Mouse (Mus musculus) midbrain, postnatal 0 days (tissue): ENCODE measurements around the gene Utrn. TPM values are rescaled to one million over a fixed set of nuclear protein-coding genes. Genes with fewer than 3 reads are reported as not detected.

ENCODE experiments used
- ATAC-seq: fragments of 200-750 bp; cut with Nextera tagmentation; 2 replicates; pipeline ENCODE4 v1.8.0; 2017; ENCODE audit warnings: moderate number of reproducible peaks, mild to moderate bottlenecking, moderate TSS enrichment, moderate library complexity; ENCODE audit not compliant: low FRiP score
- DNase-seq: peaks from one replicate; pipeline ENCODE4 v3.0.0-alpha.2; 2015; ENCODE audit warnings: low spot score
- H3K27ac ChIP-seq: fragments of 300-500 bp; sonication (generic); 2 replicates; pipeline ENCODE4 v1.5.1; 2014; ENCODE audit warnings: low read depth, mild to moderate bottlenecking, low read length, mixed read lengths
- H3K27me3 ChIP-seq: fragments of 300-500 bp; sonication (generic); 2 replicates; pipeline ENCODE4 v1.6.1; 2014; ENCODE audit warnings: low read length, control low read depth, mixed read lengths; ENCODE audit not compliant: insufficient read depth
- H3K36me3 ChIP-seq: fragments of 300-500 bp; sonication (generic); 2 replicates; pipeline ENCODE4 v1.6.1; 2014; ENCODE audit warnings: low read length, control low read depth, mixed read lengths; ENCODE audit not compliant: insufficient read depth
- H3K4me1 ChIP-seq: fragments of 300-500 bp; sonication (generic); 2 replicates; pipeline ENCODE4 v1.6.1; 2014; ENCODE audit warnings: mild to moderate bottlenecking, control low read depth, antibody characterized with exemption, low read length, mixed read lengths; ENCODE audit not compliant: insufficient read depth
- H3K4me2 ChIP-seq: fragments of 300-500 bp; sonication (generic); 2 replicates; pipeline ENCODE4 v1.6.1; 2014; ENCODE audit warnings: low read depth, mild to moderate bottlenecking, low read length, mixed read lengths; ENCODE audit not compliant: poor library complexity, severe bottlenecking
- H3K4me3 ChIP-seq: fragments of 300-500 bp; sonication (generic); 2 replicates; pipeline ENCODE4 v1.5.1; 2014; ENCODE audit warnings: low read depth, mild to moderate bottlenecking, low read length, moderate library complexity
- H3K9ac ChIP-seq: fragments of 300-500 bp; sonication (generic); replicated peaks from 2 replicates; pipeline ENCODE4 v1.6.1; 2014; ENCODE audit warnings: mild to moderate bottlenecking, low read length, moderate library complexity, mixed read lengths; ENCODE audit not compliant: poor library complexity, severe bottlenecking
- H3K9me3 ChIP-seq: fragments of 300-500 bp; sonication (generic); 2 replicates; pipeline ENCODE4 v1.6.1; 2016; ENCODE audit warnings: low read length, control low read depth
- CTCF ChIP-seq: IDR thresholded peaks from 2 replicates; pipeline ENCODE4 v1.5.1; 2016; ENCODE audit warnings: antibody characterized with exemption, mild to moderate bottlenecking
- WGBS: fragments of 180-500 bp; shearing (Covaris S2); extraction: QIAGEN DNeasy Blood & Tissue Kit; methylation state at CpG from one replicate; pipeline ENCODE4 v1.1.7; 2014; 5-methylcytosine and 5-hydroxymethylcytosine counted together
- polyA plus RNA-seq: library from polyadenylated mRNA; unstranded; fragments of >200 nt; fragmentation: Nextera tagmentation; extraction: Ambion mirVana; gene quantifications from 2 replicates; pipeline ENCODE4 v1.2.1, GENCODE M21; 2015
- total RNA-seq: library from RNA; depleted of rRNA; stranded (reverse); fragments of >200 nt; gene quantifications from 2 replicates; pipeline ENCODE4 v1.2.3, GENCODE M21; 2014

The Utrn gene
- total and polyA plus RNA-seq, 2 experiments from 2014 or later = 15.4 to 20.6 TPM

DNA sequence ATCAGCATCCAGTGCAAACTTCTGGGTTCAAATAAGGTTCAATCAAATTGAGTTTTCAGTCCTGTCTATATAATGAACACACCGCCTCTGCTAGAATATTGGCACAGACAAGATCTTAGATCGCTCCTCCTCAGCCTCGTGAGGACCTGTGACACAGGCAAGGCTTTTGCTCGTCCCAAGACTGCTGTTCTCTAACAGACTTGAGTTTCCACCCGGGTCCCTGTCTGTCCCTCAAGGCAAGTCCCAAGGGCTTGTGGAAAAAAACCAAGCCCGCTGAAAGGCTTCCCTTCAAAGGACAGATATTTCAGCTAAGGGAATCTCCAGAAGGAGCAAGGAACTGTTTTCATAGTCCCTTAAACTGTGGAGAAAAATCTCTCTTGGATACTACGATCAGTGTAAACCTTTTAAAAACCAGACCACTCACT lies 16.0 kb downstream of the Utrn start:
- ATAC-seq = no peak

DNA sequence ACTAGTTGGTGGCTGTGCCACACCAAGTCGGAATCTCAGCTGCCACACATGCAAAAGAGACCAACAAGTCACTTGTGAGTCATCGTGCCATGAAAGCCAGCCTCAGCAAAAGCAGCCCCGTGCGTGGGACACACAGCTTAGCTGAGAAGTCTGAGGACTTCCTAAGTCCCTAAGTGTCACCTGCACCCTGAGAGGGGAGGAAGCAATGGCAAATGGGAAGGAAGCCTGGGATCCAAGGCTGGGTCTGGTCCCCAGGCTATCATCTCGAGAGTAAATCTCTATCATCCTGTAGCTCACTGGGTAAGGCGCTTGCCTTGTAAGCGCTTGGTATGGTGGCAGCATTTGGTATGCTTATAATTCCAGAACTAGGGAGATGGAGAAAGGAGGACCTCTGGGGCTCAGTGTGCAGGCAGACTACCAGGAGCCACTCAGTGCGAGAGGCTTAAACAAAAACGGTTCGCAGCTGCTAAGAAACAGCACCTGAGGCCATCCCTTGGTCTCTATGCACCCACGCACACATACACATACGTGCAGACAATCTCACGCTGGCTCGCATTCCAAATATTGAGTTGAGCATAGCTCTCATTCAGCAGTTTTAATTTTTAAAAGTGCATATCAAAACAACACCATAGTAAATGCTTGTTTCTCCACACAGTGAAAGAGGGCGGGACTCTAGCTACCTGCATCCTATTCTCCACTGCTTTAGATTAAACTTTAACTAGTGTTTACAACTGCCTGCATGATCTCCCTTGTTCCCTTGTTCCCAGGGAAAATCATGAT lies 16.6 kb downstream of the Utrn start:
- no peak for TF ChIP-seq CTCF
- no peak for ATAC-seq
- 79% methylated on average over 15 of the region's 15 CpGs for whole genome bisulfite sequencing

More for the DNA sequence above, 16.0 kb downstream of the Utrn start:
- DNase-seq = no peak
- H3K4me2 ChIP-seq = no peak overlapping the region
- WGBS = 81% methylated on average over 7 of the region's 7 CpGs
- H3K36me3 ChIP-seq = no peaks in the 10 kb centered on the region
- H3K9ac ChIP-seq = no peak overlapping the region
- H3K9me3 ChIP-seq = no peaks in the 10 kb centered on the region
- H3K27ac ChIP-seq = no peak overlapping the region
- no peak for TF ChIP-seq CTCF
- H3K27me3 ChIP-seq = no peaks in the 10 kb centered on the region
- no peaks in the 10 kb centered on the region for H3K4me1 ChIP-seq
- H3K4me3 ChIP-seq = no peak overlapping the region

DNA sequence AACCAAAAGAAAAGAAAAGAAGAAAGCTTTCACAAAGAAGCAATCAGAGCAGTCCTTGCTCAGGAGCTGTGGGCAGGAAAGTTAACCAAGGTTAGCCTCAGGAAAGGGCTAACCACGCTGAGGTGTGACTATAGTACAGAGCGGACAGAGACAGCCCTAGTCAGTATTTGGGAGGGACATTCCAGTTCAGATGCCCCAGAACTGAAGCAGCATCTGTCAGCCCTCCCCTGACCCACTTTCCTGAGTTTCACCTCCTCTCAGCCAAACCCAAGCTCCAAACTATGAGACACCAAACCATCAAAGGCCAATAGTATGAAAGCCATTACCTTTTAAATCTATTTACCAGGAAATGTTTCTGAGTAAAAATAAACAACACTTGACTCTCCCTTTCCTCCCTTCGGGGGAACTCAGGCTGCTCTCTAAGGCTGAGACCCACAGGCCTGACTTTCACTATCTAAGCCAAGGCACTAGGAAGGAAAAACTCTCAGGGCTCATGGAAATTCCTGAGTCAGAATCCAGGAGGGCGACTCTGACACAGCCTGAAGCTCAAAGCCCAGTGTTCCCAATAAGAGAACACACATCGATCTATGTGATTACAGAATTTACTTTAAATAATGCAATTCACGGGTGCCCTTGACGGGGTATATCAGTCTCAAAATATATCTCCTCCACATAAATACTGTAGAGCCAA lies 18.2 kb downstream of the Utrn start:
- Histone ChIP-seq H3K27ac (no peak overlapping the region), H3K4me1 (no peaks in the 10 kb centered on the region), H3K27me3 (no peaks in the 10 kb centered on the region), H3K4me3 (no peak overlapping the region), H3K9ac (no peak overlapping the region), H3K9me3 (no peaks in the 10 kb centered on the region), H3K36me3 (no peaks in the 10 kb centered on the region), H3K4me2 (no peak overlapping the region)
- no peak for TF ChIP-seq CTCF
- no peak for DNase-seq
- WGBS = 83% methylated on average over 7 of the region's 7 CpGs
- no peak for ATAC-seq

More for the DNA sequence above, 16.6 kb downstream of the Utrn start:
- Histone ChIP-seq H3K4me3 (no peak overlapping the region), H3K27ac (no peak overlapping the region), H3K27me3 (no peaks in the 10 kb centered on the region), H3K9ac (no peak overlapping the region), H3K9me3 (no peaks in the 10 kb centered on the region), H3K36me3 (no peaks in the 10 kb centered on the region), H3K4me1 (no peaks in the 10 kb centered on the region), H3K4me2 (no peak overlapping the region)
- no peak for DNase-seq

DNA sequence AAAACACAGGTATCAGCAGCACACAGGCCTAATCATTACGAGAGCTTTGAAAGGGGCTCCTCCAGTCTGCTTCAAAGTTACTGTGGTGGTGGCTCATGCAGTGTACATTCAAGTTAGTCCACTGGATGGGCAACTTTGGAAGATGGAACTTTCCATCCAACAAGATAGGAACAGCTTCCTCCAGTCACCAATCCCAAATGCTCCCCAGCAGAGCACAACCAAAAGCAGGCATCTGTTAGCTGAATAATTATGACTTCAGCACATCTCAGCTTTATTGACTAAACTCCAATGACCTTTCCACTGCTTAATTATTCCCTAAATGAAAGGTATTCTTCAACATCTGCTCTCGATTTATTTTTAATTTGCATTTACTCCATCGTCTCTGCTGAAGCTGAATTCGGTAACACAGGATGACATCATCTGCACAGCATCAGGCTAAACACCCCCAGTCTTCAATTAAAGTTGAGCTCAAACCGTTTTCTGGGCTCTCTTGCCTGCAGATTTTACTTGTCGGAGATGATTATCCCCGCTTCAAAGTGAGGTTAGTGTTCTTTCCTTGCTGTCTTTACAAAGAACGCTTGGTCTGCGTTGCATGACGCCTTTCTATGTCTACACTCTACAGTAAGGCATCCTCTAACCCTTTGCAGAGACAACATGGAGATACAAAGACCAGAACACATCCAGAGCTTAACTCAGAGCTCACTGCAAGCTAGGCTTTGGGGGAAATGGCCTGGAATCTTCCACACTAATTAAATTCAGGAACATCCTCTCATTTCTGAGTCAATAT lies 20.6 kb downstream of the Utrn start:
- no peak overlapping the region for H3K9ac ChIP-seq
- 0 out of 2 replicates have a peak overlapping the region, but pooled peaks have one; percentile 32 for H3K27ac ChIP-seq
- H3K9me3 ChIP-seq = no peaks in the 10 kb centered on the region
- H3K4me1 ChIP-seq = no peaks in the 10 kb centered on the region
- no peaks in the 10 kb centered on the region for H3K27me3 ChIP-seq
- no peak overlapping the region for H3K4me2 ChIP-seq
- DNase-seq (no peak), ATAC-seq (no peak)
- no peaks in the 10 kb centered on the region for H3K36me3 ChIP-seq
- no peak overlapping the region for H3K4me3 ChIP-seq
- WGBS = 76% methylated on average over 10 of the region's 10 CpGs
- TF ChIP-seq CTCF = no peak

DNA sequence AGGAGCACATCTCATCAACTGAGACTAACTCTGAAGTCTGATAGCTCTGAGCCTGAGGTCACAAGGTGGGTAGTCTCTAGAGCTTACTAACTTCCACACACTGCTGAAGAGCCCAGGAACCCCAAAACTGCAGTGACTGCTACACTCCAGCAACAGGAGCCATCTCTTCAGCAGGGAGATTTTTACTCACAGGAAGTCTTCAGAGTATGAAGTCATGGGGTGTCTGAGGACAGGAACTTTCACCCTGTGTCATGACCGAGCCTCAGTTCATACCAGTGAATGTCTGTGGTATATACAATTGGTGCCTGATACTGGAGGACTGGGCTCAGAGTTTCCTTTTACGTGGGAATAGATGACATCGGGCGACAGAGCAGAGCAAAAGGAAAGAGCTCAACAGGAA lies 26.6 kb downstream of the Utrn start:
- TF ChIP-seq CTCF = no peak
- ATAC-seq (no peak), DNase-seq (no peak)
- Histone ChIP-seq H3K27ac (no peak overlapping the region), H3K4me3 (no peak overlapping the region), H3K4me2 (no peak overlapping the region), H3K9me3 (no peaks in the 10 kb centered on the region), H3K36me3 (no peaks in the 10 kb centered on the region), H3K4me1 (no peaks in the 10 kb centered on the region), H3K9ac (no peak overlapping the region), H3K27me3 (no peaks in the 10 kb centered on the region)
- 88% methylated on average over 4 of the region's 4 CpGs for WGBS
